Mouse (Mus musculus) embryonic fibroblast, embryonic 13.5 days (primary cell): Measurements from ENCODE around the gene Rps6ka3.

Experiments
- CTCF ChIP-seq: IDR thresholded peaks from 2 replicates; pipeline ENCODE4 v1.5.1; 2011; ENCODE audit warnings: mild to moderate bottlenecking, control low read depth, low read length, moderate library complexity, borderline replicate concordance; ENCODE audit not compliant: insufficient read depth
- POLR2A ChIP-seq: IDR thresholded peaks from 2 replicates; pipeline ENCODE4 v1.6.1; 2011; ENCODE audit warnings: low read depth, mild to moderate bottlenecking, control low read depth, low read length, moderate library complexity

GRCm38 (mm10) chrX:159391239-159391638 is 181.1 kb downstream of the Rps6ka3 start:
- TF ChIP-seq POLR2A (no peak), CTCF (no peak)
